Mouse (Mus musculus) embryonic facial prominence, embryonic 11.5 days (tissue): ENCODE data around the gene Hint1. TPM values are rescaled to one million over a fixed set of nuclear protein-coding genes. Genes with fewer than 3 reads are reported as not detected.
A peak's percentile ranks its signal among the peaks of the same experiment; 100 is the strongest.

ENCODE experiments used
- ATAC-seq: fragments of 200-750 bp; cut with Nextera tagmentation; replicated peaks from 2 replicates; pipeline ENCODE4 v1.8.0; 2017; ENCODE audit warnings: low read depth; ENCODE audit not compliant: insufficient number of reproducible peaks, low FRiP score, low TSS enrichment
- DNase-seq: peaks from one replicate; pipeline ENCODE4 v3.0.0-alpha.2; 2015; ENCODE audit warnings: low spot score
- H3K27ac ChIP-seq: fragments of 300-500 bp; sonication (generic); replicated peaks from 2 replicates; pipeline ENCODE4 v1.5.1; 2014; ENCODE audit warnings: mild to moderate bottlenecking, low read depth, low read length, control low read depth
- H3K27me3 ChIP-seq: fragments of 300-500 bp; sonication (generic); 2 replicates; pipeline ENCODE4 v1.6.1; 2014; ENCODE audit warnings: mild to moderate bottlenecking, low read length, moderate library complexity, mixed read lengths; ENCODE audit not compliant: control insufficient read depth, insufficient read depth
- H3K36me3 ChIP-seq: fragments of 300-500 bp; sonication (generic); replicated peaks from 2 replicates; pipeline ENCODE4 v1.6.1; 2014; ENCODE audit warnings: low read depth, mild to moderate bottlenecking, low read length, moderate library complexity, mixed read lengths; ENCODE audit not compliant: control insufficient read depth, insufficient read depth
- H3K4me1 ChIP-seq: fragments of 300-500 bp; sonication (generic); 2 replicates; pipeline ENCODE4 v1.6.1; 2014; ENCODE audit warnings: low read length, mixed read lengths; ENCODE audit not compliant: control insufficient read depth, insufficient read depth
- H3K4me2 ChIP-seq: fragments of 300-500 bp; sonication (generic); 2 replicates; pipeline ENCODE4 v1.6.1; 2014; ENCODE audit warnings: low read depth, mild to moderate bottlenecking, control low read depth, low read length, moderate library complexity
- H3K4me3 ChIP-seq: fragments of 300-500 bp; sonication (generic); 2 replicates; pipeline ENCODE4 v1.5.1; 2014; ENCODE audit warnings: low read depth, low read length, control low read depth
- H3K9ac ChIP-seq: fragments of 300-500 bp; sonication (generic); replicated peaks from 2 replicates; pipeline ENCODE4 v1.6.1; 2014; ENCODE audit warnings: mild to moderate bottlenecking, control low read depth, low read length
- H3K9me3 ChIP-seq: fragments of 300-500 bp; sonication (generic); replicated peaks from 2 replicates; pipeline ENCODE4 v1.6.1; 2016; ENCODE audit warnings: mild to moderate bottlenecking, low read length, inconsistent platforms, mixed read lengths; ENCODE audit not compliant: control insufficient read depth
- WGBS: fragments of 180-500 bp; shearing (Covaris S2); extraction: QIAGEN DNeasy Blood & Tissue Kit; methylation state at CpG from one replicate; pipeline ENCODE4 v1.1.7; 2014; 5-methylcytosine and 5-hydroxymethylcytosine counted together
- polyA plus RNA-seq: library from polyadenylated mRNA; unstranded; fragments of >200 nt; fragmentation: Nextera tagmentation; extraction: Ambion mirVana; gene quantifications from 2 replicates; pipeline ENCODE4 v1.2.1, GENCODE M21; 2014

Gene Hint1
- polyA plus RNA-seq, 1 experiment from 2014 or later, result 720 TPM

- no peaks in the 10 kb centered on the region for H3K9me3 ChIP-seq
- DNase-seq, result peak; percentile 50
- no peaks in the 10 kb centered on the region for H3K27me3 ChIP-seq
- ATAC-seq, result no peak
- peak overlapping the region; percentile 95 for H3K4me3 ChIP-seq
- 2% methylated on average over 5 of the region's 5 CpGs for WGBS
- no peaks in the 10 kb centered on the region for H3K4me1 ChIP-seq
- H3K4me2 ChIP-seq, result peak overlapping the region; percentile 60
- peak overlapping the region; percentile 99 for H3K9ac ChIP-seq
- H3K27ac ChIP-seq, result no peak overlapping the region; the same call in 1 of the 2 replicates
- peaks cover 10% of the 10 kb centered on the region for H3K36me3 ChIP-seq
Measured at GRCm38 (mm10) chr11:54867049-54867385, 834 bp downstream of the Hint1 start.

- H3K4me3 ChIP-seq, result peak overlapping the region; percentile 95; the same call in 1 of the 2 replicates
- no peak overlapping the region for H3K9ac ChIP-seq
- no peak for DNase-seq
- ATAC-seq, result no peak
- no peaks in the 10 kb centered on the region for H3K9me3 ChIP-seq
- H3K4me2 ChIP-seq, result peak overlapping the region; percentile 11; the same call in 1 of the 2 replicates
- WGBS, result 86% methylated on average over 3 of the region's 3 CpGs
- no peak overlapping the region for H3K27ac ChIP-seq
- H3K36me3 ChIP-seq, result peaks cover 10% of the 10 kb centered on the region
- no peaks in the 10 kb centered on the region for H3K27me3 ChIP-seq
- H3K4me1 ChIP-seq, result no peaks in the 10 kb centered on the region
Measured at GRCm38 (mm10) chr11:54867903-54868434, 1.8 kb downstream of the Hint1 start.

- Histone ChIP-seq H3K36me3 (peaks cover 10% of the 10 kb centered on the region), H3K27ac (no peak overlapping the region)
Measured at GRCm38 (mm10) chr11:54868445-54868844, 2.3 kb downstream of the Hint1 start.

GRCm38 (mm10) chr11:54869318-54869717, 3.1 kb downstream of the Hint1 start:
- no peaks in the 10 kb centered on the region for H3K27me3 ChIP-seq
- H3K4me2 ChIP-seq, result no peak overlapping the region
- no peak overlapping the region for H3K27ac ChIP-seq
- H3K4me1 ChIP-seq, result no peaks in the 10 kb centered on the region
- no peak overlapping the region for H3K4me3 ChIP-seq
- WGBS, result 92% methylated on average over 3 of the region's 3 CpGs
- peaks cover 10% of the 10 kb centered on the region for H3K36me3 ChIP-seq
- no peaks in the 10 kb centered on the region for H3K9me3 ChIP-seq
- ATAC-seq, result no peak
- no peak for DNase-seq
- H3K9ac ChIP-seq, result no peak overlapping the region

More at GRCm38 (mm10) chr11:54868445-54868844, 2.3 kb downstream of the Hint1 start:
- no peaks in the 10 kb centered on the region for H3K4me1 ChIP-seq
- no peak overlapping the region for H3K4me3 ChIP-seq
- H3K9me3 ChIP-seq, result no peaks in the 10 kb centered on the region
- DNase-seq (no peak), ATAC-seq (no peak)
- H3K27me3 ChIP-seq, result no peaks in the 10 kb centered on the region
- no peak overlapping the region for H3K9ac ChIP-seq
- WGBS, result 83% methylated on average over 2 of the region's 2 CpGs
- H3K4me2 ChIP-seq, result no peak overlapping the region

- Histone ChIP-seq H3K36me3 (peaks cover 10% of the 10 kb centered on the region), H3K4me1 (no peaks in the 10 kb centered on the region), H3K4me3 (no peak overlapping the region), H3K27me3 (no peaks in the 10 kb centered on the region), H3K9ac (no peak overlapping the region), H3K4me2 (no peak overlapping the region), H3K9me3 (no peaks in the 10 kb centered on the region), H3K27ac (no peak overlapping the region)
- no peak for ATAC-seq
- WGBS, result 86% methylated on average over 7 of the region's 7 CpGs
- no peak for DNase-seq
Measured at GRCm38 (mm10) chr11:54871831-54872537, 5.8 kb downstream of the Hint1 start.

GRCm38 (mm10) chr11:54876031-54876430, 9.8 kb downstream of the Hint1 start:
- no peak overlapping the region for H3K9ac ChIP-seq
- ATAC-seq, result no peak
- H3K4me3 ChIP-seq, result no peak overlapping the region
- peaks cover 4% of the 10 kb centered on the region; the same call in 1 of the 2 replicates for H3K36me3 ChIP-seq
- H3K4me1 ChIP-seq, result no peaks in the 10 kb centered on the region
- no peak overlapping the region for H3K27ac ChIP-seq
- H3K9me3 ChIP-seq, result no peaks in the 10 kb centered on the region
- 86% methylated on average over 5 of the region's 5 CpGs for WGBS
- DNase-seq, result no peak
- H3K4me2 ChIP-seq, result no peak overlapping the region
- no peaks in the 10 kb centered on the region for H3K27me3 ChIP-seq

GRCm38 (mm10) chr11:54878893-54879292, 12.7 kb downstream of the Hint1 start:
- no peak for ATAC-seq
- no peak for DNase-seq
- Histone ChIP-seq H3K4me1 (no peaks in the 10 kb centered on the region), H3K9me3 (no peaks in the 10 kb centered on the region), H3K9ac (no peak overlapping the region), H3K4me3 (no peak overlapping the region), H3K4me2 (no peak overlapping the region), H3K27me3 (no peaks in the 10 kb centered on the region), H3K27ac (no peak overlapping the region), H3K36me3 (no peaks in the 10 kb centered on the region; the same call in 1 of the 2 replicates)
- WGBS, result 82% methylated on average over 6 of the region's 6 CpGs

GRCm38 (mm10) chr11:54879434-54879833, 13.3 kb downstream of the Hint1 start:
- no peaks in the 10 kb centered on the region for H3K4me1 ChIP-seq
- no peak overlapping the region for H3K4me3 ChIP-seq
- no peak overlapping the region for H3K27ac ChIP-seq
- no peak overlapping the region for H3K4me2 ChIP-seq
- DNase-seq (peak; percentile 84), ATAC-seq (no peak)
- no peaks in the 10 kb centered on the region for H3K27me3 ChIP-seq
- no peaks in the 10 kb centered on the region for H3K36me3 ChIP-seq
- H3K9me3 ChIP-seq, result no peaks in the 10 kb centered on the region
- WGBS, result 32% methylated on average over 4 of the region's 4 CpGs
- H3K9ac ChIP-seq, result no peak overlapping the region
